Mouse (Mus musculus): ENCODE data around the gene Zfr. TPM values are rescaled to one million over a fixed set of nuclear protein-coding genes. Genes with fewer than 3 reads are reported as not detected.

The Zfr gene
- 120 and 139 TPM in 2 replicates for polyA plus RNA-seq (2012; rRNA removed; ENCODE audit: low replicate concordance)

GRCm38 (mm10) chr15:12117242-12118092 is at the start of gene Zfr:
Gene Zfr, plus strand, starts transcription at chr15:12117831.

GRCm38 (mm10) chr15:12204319-12205159 is 86.9 kb downstream of the Zfr start, which contains the start of gene Mtmr12:
Gene Mtmr12, plus strand, starts transcription at chr15:12205028.

Other genes with a start within 250 kb of the Zfr start
- 32.2 and 199 TPM in 2 replicates for gene Npr3, start 210.5 kb upstream of the Zfr start, polyA plus RNA-seq (2012; rRNA removed; ENCODE audit: low replicate concordance)
- 9.1 and 9.3 TPM in 2 replicates for gene Sub1, start 120.8 kb upstream of the Zfr start, polyA plus RNA-seq (2012; rRNA removed; ENCODE audit: low replicate concordance)
- 13.9 and 16.5 TPM in 2 replicates for gene Mtmr12, start 87.2 kb downstream of the Zfr start, polyA plus RNA-seq (2012; rRNA removed; ENCODE audit: low replicate concordance)
- 53.2 and 81.3 TPM in 2 replicates for gene Golph3, start 203.6 kb downstream of the Zfr start, polyA plus RNA-seq (2012; rRNA removed; ENCODE audit: low replicate concordance)
- not detected in 2 replicates for gene 1810049J17Rik, start 204.1 kb downstream of the Zfr start, polyA plus RNA-seq (2012; rRNA removed; ENCODE audit: low replicate concordance)

Data from subcutaneous adipose tissue, adult 2 months (tissue).